In the genomic region with DNA sequence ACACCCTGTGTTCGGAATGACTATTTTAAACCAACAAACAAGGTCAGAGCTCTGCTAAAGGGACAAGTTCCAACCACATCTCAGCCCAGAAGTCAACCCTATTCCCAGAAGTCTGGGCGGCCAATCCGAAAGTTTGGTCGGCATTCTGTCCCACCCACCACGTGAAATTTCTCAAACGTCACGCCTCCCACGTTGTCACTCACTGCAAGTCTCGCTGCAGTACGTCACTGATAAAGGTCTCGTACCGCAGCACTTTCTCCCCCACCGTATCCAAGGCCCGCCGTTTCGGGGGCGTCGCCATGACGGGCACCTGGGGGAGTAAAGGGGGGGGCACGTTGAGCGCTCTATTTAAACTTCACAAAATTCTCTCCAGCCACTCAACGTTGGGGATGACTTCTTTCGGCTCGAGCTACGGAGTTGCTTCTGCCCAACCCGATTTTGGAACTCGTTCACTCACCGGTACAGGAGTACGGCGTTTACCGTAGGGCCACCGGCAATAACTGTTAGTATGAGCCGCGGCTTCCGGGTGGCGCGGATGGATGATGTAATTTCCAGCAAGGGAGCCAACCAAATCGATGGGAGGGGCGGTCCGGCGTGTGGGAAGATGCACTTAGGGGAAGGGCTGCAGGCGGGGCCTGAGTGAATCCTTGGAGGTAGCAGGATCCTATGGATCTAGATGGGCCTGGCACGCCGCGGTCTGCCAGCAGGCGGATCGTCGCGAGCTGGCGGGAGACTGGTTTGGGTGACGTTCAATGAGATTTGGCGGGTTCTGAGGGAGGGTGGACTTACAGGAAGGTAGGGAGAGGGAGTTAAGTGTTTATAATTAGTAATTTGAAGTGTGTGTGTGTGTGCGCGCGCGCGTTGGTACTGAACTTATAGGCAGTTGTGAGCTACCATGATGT, we compare ENCODE assay signal across 7 mouse cellular contexts. TPM values are rescaled to one million over a fixed set of nuclear protein-coding genes. Genes with fewer than 3 reads are reported as not detected.
DNase-seq lines count a peak whose midpoint lies in the region; ATAC-seq lines count a peak whose summit lies in the region.

Gene Uxt (minus strand): TSS at position 541 of the 902 bp plus-strand sequence.

- peak within 1 kb of the TSS; percentile 71 for H3K27ac ChIP-seq in intestine, embryonic 15.5 days
- peak within 1 kb of the TSS; percentile 77 for H3K27ac ChIP-seq in midbrain, embryonic 10.5 days (replicated peaks)

- WGBS in intestine, embryonic 15.5 days: 18% methylated on average over 57 of the region's 57 CpGs
- 18% methylated on average over 57 of the region's 57 CpGs for WGBS in midbrain, embryonic 10.5 days

- peak; percentile 91 to 96 for DNase-seq in adrenal gland, adult (ENCODE audit: inconsistent age in 2 of 2, low spot score in 1 of 2)
- DNase-seq in embryo, embryonic 10.5 days (ENCODE audit: low spot score): peak; percentile 93
- peak; percentile 82 for DNase-seq in gastrocnemius, postnatal 25 days
- DNase-seq in left cerebral cortex, postnatal 25 days (ENCODE audit: low spot score in 2 of 2): peak; percentile 86 to 93
- peak; percentile 89 for DNase-seq in midbrain, embryonic 10.5 days (ENCODE audit: low spot score)
- DNase-seq in right cerebral cortex, postnatal 4 days: peak; percentile 84

- H3K36me3 ChIP-seq in intestine, embryonic 15.5 days: no peaks in the 10 kb centered on the region
- H3K36me3 ChIP-seq in midbrain, embryonic 10.5 days: peaks cover 28% of the 10 kb centered on the region

- intact Hi-C loops in left cerebral cortex, postnatal 25 days (cut with DNase I): loop anchor here (10.0 kb wide), 1 partner anchor 537 kb away; the partner anchor contains the start of gene Jade3

- H3K4me2 ChIP-seq in intestine, embryonic 15.5 days (replicated peaks): peak within 1 kb of the TSS; percentile 45

- peak within 1 kb of the TSS; percentile 45 for H3K4me3 ChIP-seq in intestine, embryonic 15.5 days (replicated peaks)
- peak within 1 kb of the TSS; percentile 61 for H3K4me3 ChIP-seq in midbrain, embryonic 10.5 days

- no peaks in the 10 kb centered on the region for H3K27me3 ChIP-seq in intestine, embryonic 15.5 days (replicated peaks)
- H3K27me3 ChIP-seq in midbrain, embryonic 10.5 days (ENCODE audit: low read depth, poor library complexity, severe bottlenecking): no peaks in the 10 kb centered on the region

- ATAC-seq in intestine, embryonic 15.5 days: peak; percentile 99

- H3K9ac ChIP-seq in intestine, embryonic 15.5 days: peak within 1 kb of the TSS; percentile 15; the same call in 1 of the 2 replicates

- H3K4me1 ChIP-seq in intestine, embryonic 15.5 days (replicated peaks): no peaks in the 10 kb centered on the region
- H3K4me1 ChIP-seq in midbrain, embryonic 10.5 days: peaks cover 4% of the 10 kb centered on the region; the same call in 1 of the 2 replicates

- H3K9me3 ChIP-seq in intestine, embryonic 15.5 days: no peaks in the 10 kb centered on the region
- no peaks in the 10 kb centered on the region for H3K9me3 ChIP-seq in midbrain, embryonic 10.5 days (replicated peaks)

RNA-seq across cellular contexts. Expression of gene Uxt, which starts in this region (rescaled TPM):
- 10 to 100 TPM; 27.5 to 29.9 TPM for total RNA-seq in gastrocnemius, postnatal 25 days (2021)
- 62.9 and 64.7 TPM in 2 replicates for polyA plus RNA-seq in intestine, embryonic 15.5 days (2015; fragmentation: Nextera tagmentation; extraction: Ambion mirVana)
- total RNA-seq in left cerebral cortex, postnatal 25 days (2021): 10 to 100 TPM; 11.9 to 13.3 TPM
- 65.5 and 73.3 TPM in 2 replicates for polyA plus RNA-seq in midbrain, embryonic 10.5 days (2016; fragmentation: Nextera tagmentation; extraction: Ambion mirVana)

Comparison
In these comparisons a context has a peak if more than half of its experiments do, and no peak if none do; other contexts are left out.
1. Peak in every context shown above with its lines: DNase-seq, ATAC-seq, H3K4me3 ChIP-seq and H3K27ac ChIP-seq.